In genomic region chr16:10369468-10369934, GRCm38 (mm10) we compare ENCODE assay signal across 10 mouse cellular contexts. TPM values are rescaled to one million over a fixed set of nuclear protein-coding genes. Genes with fewer than 3 reads are reported as not detected.
DNase-seq lines count a peak whose midpoint lies in the region; ATAC-seq and TF ChIP-seq lines count a peak whose summit lies in the region.
"Had no signal": no experiment of that assay in that cellular context is flagged by ENCODE, and none has a peak within 500 bp of the region (broad histone marks: within the 10 kb centered on the region; RNA-seq: fewer than 3 reads in every experiment).

No protein-coding gene starts in this region.

- no peak for TF ChIP-seq CTCF in stomach, postnatal 0 days (IDR thresholded peaks at IDR 0.05; ENCODE audit: low read depth)

- no peak for ATAC-seq in stomach, postnatal 0 days (ENCODE audit: low FRiP score, low TSS enrichment)

- H3K36me3 ChIP-seq in stomach, postnatal 0 days (ENCODE audit: control insufficient read depth, insufficient read depth, low read length): no peaks in the 10 kb centered on the region

- H3K4me3 ChIP-seq in stomach, postnatal 0 days (ENCODE audit: low read depth, low read length): no peak overlapping the region

- no peak overlapping the region for H3K4me2 ChIP-seq in stomach, postnatal 0 days (replicated peaks; ENCODE audit: low read depth)

- DNase-seq in gastrocnemius, postnatal 25 days: peak; percentile 33
- DNase-seq in gastrocnemius, adult 8-10 months (ENCODE audit: low spot score in 2 of 2): no peak
- peak; percentile 37 for DNase-seq in ovary, adult 18-20 months (ENCODE audit: low spot score)
- DNase-seq in ovary, postnatal 10 days (ENCODE audit: low spot score): no peak
- DNase-seq in layer of hippocampus, adult 9-10 months (ENCODE audit: low spot score): peak; percentile 5
- no peak for DNase-seq in stomach, postnatal 0 days (ENCODE audit: low spot score)
- no peak for DNase-seq in right cerebral cortex, postnatal 14 days
- DNase-seq in left cerebral cortex, adult 9 months (ENCODE audit: low spot score in 2 of 2): no peak
- DNase-seq: thymus, postnatal 14 days had no signal

- peaks cover 7% of the 10 kb centered on the region for H3K4me1 ChIP-seq in stomach, postnatal 0 days (replicated peaks; ENCODE audit: control insufficient read depth, insufficient read depth)

- no peak overlapping the region for H3K9ac ChIP-seq in stomach, postnatal 0 days (ENCODE audit: low read length)

- no peaks in the 10 kb centered on the region for H3K9me3 ChIP-seq in stomach, postnatal 0 days (ENCODE audit: control insufficient read depth, low read length)

- WGBS in stomach, postnatal 0 days: 63% methylated on average over 3 of the region's 3 CpGs

- peak overlapping the region; percentile 53 for H3K27ac ChIP-seq in stomach, postnatal 0 days (replicated peaks)

- no peaks in the 10 kb centered on the region for H3K27me3 ChIP-seq in stomach, postnatal 0 days (ENCODE audit: control insufficient read depth, insufficient read depth, low read length)

- TF ChIP-seq EP300 in stomach, postnatal 0 days (optimal IDR thresholded peaks at IDR 0.05): no peak

RNA-seq across cellular contexts. Expression of gene Tekt5, which starts 25.8 kb away (rescaled TPM):
- not detected for total RNA-seq in gastrocnemius, postnatal 25 days (2021)
- total RNA-seq in gastrocnemius, adult 8-10 months (2022): not detected
- polyA plus RNA-seq in stomach, postnatal 0 days (2015; fragmentation: Nextera tagmentation; extraction: Ambion mirVana): 0.74 and 1.0 TPM in 2 replicates
- total RNA-seq: megakaryocyte-erythroid progenitor cell, adult 5-6 weeks had no signal

RNA-seq across cellular contexts. Expression of gene Nubp1, which starts 42.2 kb away (rescaled TPM):
- 1 to 10 TPM; 6.3 to 6.6 TPM for total RNA-seq in gastrocnemius, postnatal 25 days (2021)
- total RNA-seq in gastrocnemius, adult 8-10 months (2022): 1 to 10 TPM; 5.7 to 7.8 (median 6.8) TPM
- polyA plus RNA-seq in stomach, postnatal 0 days (2015; fragmentation: Nextera tagmentation; extraction: Ambion mirVana): 31.0 and 33.8 TPM in 2 replicates

RNA-seq across cellular contexts. Expression of gene Emp2, which starts 55.7 kb away (rescaled TPM):
- total RNA-seq in gastrocnemius, postnatal 25 days (2021): 1 to 10 TPM; 5.7 to 7.8 TPM
- 1 to 10 TPM; 3.0 to 4.8 (median 4.1) TPM for total RNA-seq in gastrocnemius, adult 8-10 months (2022)
- polyA plus RNA-seq in stomach, postnatal 0 days (2015; fragmentation: Nextera tagmentation; extraction: Ambion mirVana): 81.6 and 92.1 TPM in 2 replicates
- total RNA-seq: megakaryocyte-erythroid progenitor cell, adult 5-6 weeks had no signal

Comparison
In these comparisons a context has a peak if more than half of its experiments do, and no peak if none do; other contexts are left out.
1. DNase-seq: peak in gastrocnemius, postnatal 25 days (single experiment), ovary, adult 18-20 months (single experiment) and layer of hippocampus, adult 9-10 months (single experiment); none in gastrocnemius, adult 8-10 months (0 of 2), ovary, postnatal 10 days (single experiment), stomach, postnatal 0 days (single experiment), right cerebral cortex, postnatal 14 days (single experiment) and left cerebral cortex, adult 9 months (0 of 2).